Mouse (Mus musculus) CH12F3 (cell line): Measurements from ENCODE around the gene Kng2.
"Not testable (repeated sequence)": the region's sequence is repeated elsewhere in the genome, so short reads cannot be mapped to it uniquely, and the experiment has no call there.

Experiments
- in situ Hi-C: fragments of 300-500 bp; cut with MboI; formaldehyde crosslinking; loops from 2 replicates; pipeline ENCODE4 v1.14.3; 2020; ENCODE audit warnings: low sequenced_read_pairs

Kng2 gene

GRCm38 (mm10) chr16:22962256-22962655 is 67.0 kb downstream of the Kng2 start:
- in situ Hi-C loops: no loop called here

- in situ Hi-C loops: no loop called here
These were observed 68.2 kb downstream of the Kng2 start for GRCm38 (mm10) chr16:22961073-22961472.

- in situ Hi-C loops: no loop called here
These were observed 73.2 kb downstream of the Kng2 start for GRCm38 (mm10) chr16:22956085-22956439.

GRCm38 (mm10) chr16:22955397-22956084 is 73.7 kb downstream of the Kng2 start:
- in situ Hi-C loops: no loop called here

GRCm38 (mm10) chr16:22953069-22953468 is 76.2 kb downstream of the Kng2 start:
- in situ Hi-C loops: no loop called here

- in situ Hi-C loops: no loop called here
These were observed 78.4 kb downstream of the Kng2 start, which contains the start of gene Hrg for GRCm38 (mm10) chr16:22950840-22951395. Hrg (plus strand) TSS chr16:22951072.

- in situ Hi-C loops: no loop called here
These were observed 81.9 kb downstream of the Kng2 start for GRCm38 (mm10) chr16:22947371-22947770.

- in situ Hi-C loops: not testable (repeated sequence)
These were observed 87.3 kb downstream of the Kng2 start for GRCm38 (mm10) chr16:22941825-22942476.

GRCm38 (mm10) chr16:22939120-22939695 is 90.1 kb downstream of the Kng2 start:
- in situ Hi-C loops: no loop called here

GRCm38 (mm10) chr16:22938541-22938940 is 90.7 kb downstream of the Kng2 start:
- in situ Hi-C loops: no loop called here

- in situ Hi-C loops: no loop called here
These were observed 91.7 kb downstream of the Kng2 start for GRCm38 (mm10) chr16:22937631-22938030.
